Mouse (Mus musculus) hindbrain, postnatal 0 days (tissue): ENCODE measurements around the gene Kcnt1. TPM values are rescaled to one million over a fixed set of nuclear protein-coding genes. Genes with fewer than 3 reads are reported as not detected.

Experiments used
- ATAC-seq: fragments of 200-750 bp; cut with Nextera tagmentation; 2 replicates; pipeline ENCODE4 v1.8.0; 2017; ENCODE audit warnings: mild to moderate bottlenecking, moderate TSS enrichment, moderate library complexity
- DNase-seq: peaks from one replicate; pipeline ENCODE4 v3.0.0-alpha.2; 2015; ENCODE audit warnings: low spot score
- H3K27ac ChIP-seq: fragments of 300-500 bp; sonication (generic); 2 replicates; pipeline ENCODE4 v1.5.1; 2014; ENCODE audit warnings: mild to moderate bottlenecking
- H3K27me3 ChIP-seq: fragments of 300-500 bp; sonication (generic); 2 replicates; pipeline ENCODE4 v1.6.1; 2014; ENCODE audit warnings: low read length, mixed read lengths; ENCODE audit not compliant: insufficient read depth
- H3K36me3 ChIP-seq: fragments of 300-500 bp; sonication (generic); 2 replicates; pipeline ENCODE4 v1.6.1; 2014; ENCODE audit warnings: low read length, mixed read lengths; ENCODE audit not compliant: insufficient read depth
- H3K4me1 ChIP-seq: fragments of 300-500 bp; sonication (generic); 2 replicates; pipeline ENCODE4 v1.6.1; 2014; ENCODE audit warnings: antibody characterized with exemption, low read length, mixed read lengths; ENCODE audit not compliant: insufficient read depth
- H3K4me2 ChIP-seq: fragments of 300-500 bp; sonication (generic); 2 replicates; pipeline ENCODE4 v1.6.1; 2014; ENCODE audit warnings: low read depth, mild to moderate bottlenecking, low read length, moderate library complexity, mixed read lengths
- H3K4me3 ChIP-seq: fragments of 300-500 bp; sonication (generic); 2 replicates; pipeline ENCODE4 v1.5.1; 2014; ENCODE audit warnings: low read length
- H3K9ac ChIP-seq: fragments of 300-500 bp; sonication (generic); replicated peaks from 2 replicates; pipeline ENCODE4 v1.6.1; 2014; ENCODE audit warnings: mild to moderate bottlenecking, low read length, moderate library complexity, mixed read lengths
- H3K9me3 ChIP-seq: fragments of 300-500 bp; sonication (generic); 2 replicates; pipeline ENCODE4 v1.6.1; 2016; ENCODE audit warnings: low read length, mixed read lengths
- CTCF ChIP-seq: IDR thresholded peaks from 2 replicates; pipeline ENCODE4 v1.5.1; 2016; ENCODE audit warnings: antibody characterized with exemption, control low read depth, low read depth
- WGBS: fragments of 180-500 bp; shearing (Covaris S2); extraction: QIAGEN DNeasy Blood & Tissue Kit; methylation state at CpG from one replicate; pipeline ENCODE4 v1.1.7; 2014; 5-methylcytosine and 5-hydroxymethylcytosine counted together
- polyA plus RNA-seq: library from polyadenylated mRNA; unstranded; fragments of >200 nt; fragmentation: Nextera tagmentation; extraction: Ambion mirVana; gene quantifications from 2 replicates; pipeline ENCODE4 v1.2.1, GENCODE M21; 2015
- total RNA-seq: library from RNA; depleted of rRNA; stranded (reverse); fragments of >200 nt; gene quantifications from 2 replicates; pipeline ENCODE4 v1.2.3, GENCODE M21; 2014; rRNA removed

The Kcnt1 gene
- total and polyA plus RNA-seq, 2 experiments from 2014 or later = 21.9 to 52.8 TPM

- TF ChIP-seq CTCF = no peak
- Histone ChIP-seq H3K36me3 (peaks cover 69% of the 10 kb centered on the region), H3K4me2 (no peak overlapping the region), H3K9me3 (no peaks in the 10 kb centered on the region), H3K4me1 (no peaks in the 10 kb centered on the region), H3K4me3 (no peak overlapping the region), H3K27me3 (no peaks in the 10 kb centered on the region), H3K9ac (no peak overlapping the region), H3K27ac (no peak overlapping the region)
- 93% methylated on average over 6 of the region's 6 CpGs for WGBS
- ATAC-seq (no peak), DNase-seq (no peak)
These were observed 77.0 kb downstream of the Kcnt1 start for GRCm38 (mm10) chr2:25940503-25940902.

- no peak for TF ChIP-seq CTCF
- H3K27me3 ChIP-seq = no peaks in the 10 kb centered on the region
- H3K36me3 ChIP-seq = peaks cover 47% of the 10 kb centered on the region
- 78% methylated on average over 2 of the region's 2 CpGs for WGBS
- DNase-seq = no peak
- H3K4me1 ChIP-seq = no peaks in the 10 kb centered on the region
- no peak overlapping the region for H3K4me3 ChIP-seq
- no peak overlapping the region for H3K4me2 ChIP-seq
- H3K9ac ChIP-seq = no peak overlapping the region
- H3K9me3 ChIP-seq = no peaks in the 10 kb centered on the region
- ATAC-seq = no peak
- no peak overlapping the region for H3K27ac ChIP-seq
These were observed 80.3 kb downstream of the Kcnt1 start for GRCm38 (mm10) chr2:25943822-25944221.

GRCm38 (mm10) chr2:25947950-25948349 is 84.4 kb downstream of the Kcnt1 start:
- Histone ChIP-seq H3K4me2 (no peak overlapping the region), H3K9me3 (no peaks in the 10 kb centered on the region), H3K4me1 (no peaks in the 10 kb centered on the region), H3K4me3 (no peak overlapping the region), H3K36me3 (peaks cover 52% of the 10 kb centered on the region), H3K27me3 (no peaks in the 10 kb centered on the region), H3K27ac (no peak overlapping the region), H3K9ac (no peak overlapping the region)
- peak; percentile 38 for TF ChIP-seq CTCF
- ATAC-seq = no peak
- WGBS = 93% methylated on average over 3 of the region's 3 CpGs
- DNase-seq = peak; percentile 25

GRCm38 (mm10) chr2:25949291-25949690 is 85.8 kb downstream of the Kcnt1 start:
- DNase-seq (no peak), ATAC-seq (no peak)
- H3K27me3 ChIP-seq = no peaks in the 10 kb centered on the region
- TF ChIP-seq CTCF = no peak
- no peak overlapping the region for H3K9ac ChIP-seq
- H3K36me3 ChIP-seq = peaks cover 38% of the 10 kb centered on the region
- H3K9me3 ChIP-seq = no peaks in the 10 kb centered on the region
- 86% methylated on average over 3 of the region's 3 CpGs for WGBS
- no peak overlapping the region for H3K4me2 ChIP-seq
- no peaks in the 10 kb centered on the region for H3K4me1 ChIP-seq
- no peak overlapping the region for H3K4me3 ChIP-seq
- no peak overlapping the region for H3K27ac ChIP-seq

Other genes starting within 250 kb of the Kcnt1 start
- not detected in 2 replicates for gene Ccdc183, start 246.1 kb upstream of the Kcnt1 start, total RNA-seq
- gene Ccdc183, start 246.1 kb upstream of the Kcnt1 start, polyA plus RNA-seq = 0.35 and 0.48 TPM in 2 replicates
- 48.0 and 59.8 TPM in 2 replicates for gene Tmem141, start 241.7 kb upstream of the Kcnt1 start, total RNA-seq
- 52.0 and 56.9 TPM in 2 replicates for gene Tmem141, start 241.7 kb upstream of the Kcnt1 start, polyA plus RNA-seq
- 2.2 and 2.7 TPM in 2 replicates for gene Fcna, start 235.7 kb upstream of the Kcnt1 start, total RNA-seq
- 3.7 and 4.3 TPM in 2 replicates for gene Fcna, start 235.7 kb upstream of the Kcnt1 start, polyA plus RNA-seq
- not detected in 2 replicates for gene Lcn8, start 210.6 kb upstream of the Kcnt1 start, total RNA-seq
- not detected in 2 replicates for gene Lcn8, start 210.6 kb upstream of the Kcnt1 start, polyA plus RNA-seq
- gene Lcn5, start 205.8 kb upstream of the Kcnt1 start, total RNA-seq = not detected in 2 replicates
- gene Lcn5, start 205.8 kb upstream of the Kcnt1 start, polyA plus RNA-seq = not detected in 2 replicates
- gene Lcn6, start 186.9 kb upstream of the Kcnt1 start, total RNA-seq = not detected in 2 replicates
- not detected in 2 replicates for gene Lcn6, start 186.9 kb upstream of the Kcnt1 start, polyA plus RNA-seq
- gene Lcn10, start 181.0 kb upstream of the Kcnt1 start, total RNA-seq = not detected in 2 replicates
- not detected in 2 replicates for gene Lcn10, start 181.0 kb upstream of the Kcnt1 start, polyA plus RNA-seq
- not detected in 2 replicates for gene Obp2a, start 163.7 kb upstream of the Kcnt1 start, total RNA-seq
- gene Obp2a, start 163.7 kb upstream of the Kcnt1 start, polyA plus RNA-seq = not detected in 2 replicates
- gene Bmyc, start 157.0 kb upstream of the Kcnt1 start, total RNA-seq = 90.3 and 92.6 TPM in 2 replicates
- gene Bmyc, start 157.0 kb upstream of the Kcnt1 start, polyA plus RNA-seq = 206 and 219 TPM in 2 replicates
- not detected in 2 replicates for gene Obp2b, start 126.7 kb upstream of the Kcnt1 start, total RNA-seq
- not detected in 2 replicates for gene Obp2b, start 126.7 kb upstream of the Kcnt1 start, polyA plus RNA-seq
- not detected in 2 replicates for gene Lcn3, start 98.2 kb upstream of the Kcnt1 start, total RNA-seq
- gene Lcn3, start 98.2 kb upstream of the Kcnt1 start, polyA plus RNA-seq = not detected in 2 replicates
- gene Lcn11, start 86.7 kb upstream of the Kcnt1 start, total RNA-seq = not detected in 2 replicates
- not detected in 2 replicates for gene Lcn11, start 86.7 kb upstream of the Kcnt1 start, polyA plus RNA-seq
- not detected in 2 replicates for gene Gm13539, start 81.5 kb upstream of the Kcnt1 start, total RNA-seq
- not detected in 2 replicates for gene Gm13539, start 81.5 kb upstream of the Kcnt1 start, polyA plus RNA-seq
- gene Glt6d1, start 47.9 kb upstream of the Kcnt1 start, total RNA-seq = not detected in 2 replicates
- gene Glt6d1, start 47.9 kb upstream of the Kcnt1 start, polyA plus RNA-seq = not detected in 2 replicates
- gene Lcn9, start 40.6 kb upstream of the Kcnt1 start, total RNA-seq = not detected in 2 replicates
- not detected in 2 replicates for gene Lcn9, start 40.6 kb upstream of the Kcnt1 start, polyA plus RNA-seq
- gene Sohlh1, start 16.5 kb upstream of the Kcnt1 start, total RNA-seq = not detected in 2 replicates
- not detected in 2 replicates for gene Sohlh1, start 16.5 kb upstream of the Kcnt1 start, polyA plus RNA-seq
- gene Camsap1, start 119.5 kb downstream of the Kcnt1 start, total RNA-seq = 98.7 and 106 TPM in 2 replicates
- gene Camsap1, start 119.5 kb downstream of the Kcnt1 start, polyA plus RNA-seq = 44.1 and 56.8 TPM in 2 replicates
- gene Ubac1, start 158.0 kb downstream of the Kcnt1 start, total RNA-seq = 93.6 and 131 TPM in 2 replicates
- 148 and 150 TPM in 2 replicates for gene Ubac1, start 158.0 kb downstream of the Kcnt1 start, polyA plus RNA-seq